Mouse (Mus musculus) cerebellum, adult 2 months (tissue): ENCODE data around the gene Klrb1c. TPM values are rescaled to one million over a fixed set of nuclear protein-coding genes. Genes with fewer than 3 reads are reported as not detected.
A peak's percentile ranks its signal among the peaks of the same experiment; 100 is the strongest.
"Not testable (repeated sequence)": the region's sequence is repeated elsewhere in the genome, so short reads cannot be mapped to it uniquely, and the experiment has no call there.

ENCODE experiments used
- DNase-seq, 2 experiments: peaks; one replicate each; pipeline ENCODE4 v3.0.0; 2021
- H3K27ac ChIP-seq: fragments of 200-500 bp; 2 replicates; pipeline ENCODE4 v1.5.1; 2012; ENCODE audit warnings: low read length, control low read depth, inconsistent platforms; ENCODE audit not compliant: insufficient read depth
- H3K27me3 ChIP-seq: fragments of 200-500 bp; 2 replicates; pipeline ENCODE4 v1.6.1; 2012; ENCODE audit warnings: inconsistent platforms, mild to moderate bottlenecking, low read length, moderate library complexity; ENCODE audit not compliant: control insufficient read depth, insufficient read depth
- H3K4me1 ChIP-seq: fragments of 200-500 bp; 2 replicates; pipeline ENCODE4 v1.6.1; 2011; ENCODE audit warnings: low read length; ENCODE audit not compliant: control insufficient read depth, insufficient read depth
- H3K4me3 ChIP-seq: fragments of 200-500 bp; replicated peaks from 2 replicates; pipeline ENCODE3; 2011; ENCODE audit warnings: mild to moderate bottlenecking, low read depth, low read length, control low read depth; ENCODE audit not compliant: insufficient read depth
- CTCF ChIP-seq: fragments of 200-500 bp; IDR thresholded peaks from 2 replicates; pipeline ENCODE4 v1.5.1; 2011; ENCODE audit warnings: low read depth, mild to moderate bottlenecking, control low read depth, low read length, moderate library complexity, borderline replicate concordance; ENCODE audit not compliant: insufficient read depth
- POLR2A ChIP-seq: fragments of 200-500 bp; IDR thresholded peaks from 2 replicates; pipeline ENCODE4 v1.6.1; 2011; ENCODE audit warnings: low read length, control low read depth, borderline replicate concordance; ENCODE audit not compliant: insufficient read depth
- WGBS: fragments of 180-500 bp; shearing (Covaris S2); methylation state at CpG from one replicate; pipeline ENCODE4 v1.1.7; 2018; 5-methylcytosine and 5-hydroxymethylcytosine counted together
- polyA plus RNA-seq: library from polyadenylated mRNA; depleted of rRNA; stranded (reverse); fragments of >200 nt; gene quantifications from 2 replicates; pipeline ENCODE4 v1.2.3, GENCODE M21; 2012

Gene Klrb1c
- polyA plus RNA-seq, 1 experiment, result not detected

DNA sequence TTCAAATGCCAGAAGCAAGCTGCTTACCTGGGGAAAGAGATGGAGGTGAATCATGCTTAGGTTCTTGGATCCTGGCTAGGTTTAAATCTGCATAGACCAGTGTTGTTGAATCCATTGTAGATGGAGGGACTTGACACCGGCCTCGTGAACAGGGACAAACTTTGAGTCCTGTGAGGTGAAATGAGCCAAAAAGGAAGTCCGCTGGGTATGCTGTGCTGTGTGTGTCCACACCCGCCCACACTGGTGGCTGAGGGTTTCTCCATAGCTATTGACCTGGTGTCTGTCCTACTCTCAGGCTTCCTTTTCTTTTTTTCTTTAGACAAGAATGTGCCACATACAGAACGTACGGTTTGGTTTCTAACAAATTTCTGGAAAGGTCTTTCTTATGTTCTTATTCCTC lies 37.1 kb upstream of the Klrb1c start, which contains the start of the genes Gm44511 and Klrb1b:
TSS of gene Gm44511 (minus strand) at position 184 of the 400 bp plus-strand sequence.
TSS of gene Klrb1b (minus strand) at position 200 of the 400 bp plus-strand sequence.
- WGBS, result 88% methylated on average over 6 of the region's 6 CpGs
- Histone ChIP-seq H3K4me3 (no peak within 1 kb of the TSS), H3K27ac (no peak within 1 kb of the TSS), H3K27me3 (no peaks in the 10 kb centered on the region), H3K4me1 (no peaks in the 10 kb centered on the region)
- DNase-seq, result no peak
- no peak for TF ChIP-seq POLR2A
- no peak for TF ChIP-seq CTCF

DNA sequence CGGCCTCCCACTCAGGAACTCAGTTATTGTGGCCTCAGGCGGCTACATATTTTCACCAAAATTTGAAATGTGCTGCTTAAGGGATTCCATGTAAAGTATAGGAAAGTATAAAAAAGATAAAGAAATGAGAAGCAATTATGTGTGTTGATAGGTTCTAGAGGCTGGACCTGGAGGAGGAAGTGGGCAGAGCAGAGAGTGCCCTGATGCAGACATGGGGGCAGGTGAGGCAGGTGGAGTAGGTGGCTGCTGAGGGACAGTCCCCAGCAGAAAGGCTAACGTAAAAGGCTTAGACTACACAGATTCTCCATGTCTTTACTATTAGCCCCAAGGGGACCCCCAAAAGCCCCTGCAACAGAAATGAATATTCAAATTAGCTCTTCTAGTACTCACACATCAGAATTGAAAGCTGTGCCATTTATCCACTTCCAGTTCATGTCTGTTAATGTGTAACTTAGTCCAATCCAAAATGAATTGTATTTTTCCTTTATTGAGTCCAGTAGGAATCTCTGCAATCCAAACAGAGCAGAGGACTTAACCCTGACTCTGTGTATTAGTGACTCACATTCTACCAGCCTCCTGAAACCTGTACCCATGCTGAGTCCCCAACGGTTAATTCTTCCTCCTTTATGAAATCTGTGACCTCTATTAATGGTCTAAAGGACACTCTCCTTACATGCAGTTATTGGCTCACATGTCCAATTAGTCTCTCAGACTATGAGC lies 29.2 kb upstream of the Klrb1c start:
- no peak overlapping the region for H3K4me3 ChIP-seq
- H3K4me1 ChIP-seq, result no peaks in the 10 kb centered on the region
- no peak for DNase-seq
- TF ChIP-seq CTCF (no peak), POLR2A (no peak)
- no peaks in the 10 kb centered on the region for H3K27me3 ChIP-seq
- WGBS, result 84% methylated on average over 4 of the region's 4 CpGs
- no peak overlapping the region for H3K27ac ChIP-seq

DNA sequence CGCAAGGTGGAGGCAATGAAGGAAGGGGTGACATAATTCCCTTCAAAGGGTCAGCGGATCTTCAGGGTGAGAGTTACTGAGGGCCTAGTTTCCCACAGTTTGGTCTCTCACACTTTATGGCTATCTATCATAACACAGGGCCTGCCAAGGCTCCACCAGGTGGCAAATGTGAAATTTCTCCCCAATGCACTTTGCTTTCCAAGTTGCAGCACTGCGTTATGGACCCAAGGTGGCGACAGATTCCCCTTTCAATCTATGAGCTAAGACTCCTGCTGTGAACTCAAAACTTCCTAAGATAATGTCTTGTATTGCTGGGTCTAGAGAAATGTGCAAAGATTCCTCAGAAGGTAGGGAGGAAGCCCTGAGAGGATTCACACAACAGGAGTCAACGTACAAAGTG lies 19.5 kb upstream of the Klrb1c start:
- TF ChIP-seq POLR2A (no peak), CTCF (no peak)
- Histone ChIP-seq H3K4me1 (no peaks in the 10 kb centered on the region), H3K27ac (no peak overlapping the region), H3K4me3 (no peak overlapping the region), H3K27me3 (no peaks in the 10 kb centered on the region)
- DNase-seq, result no peak
- 78% methylated on average over 5 of the region's 5 CpGs for WGBS

DNA sequence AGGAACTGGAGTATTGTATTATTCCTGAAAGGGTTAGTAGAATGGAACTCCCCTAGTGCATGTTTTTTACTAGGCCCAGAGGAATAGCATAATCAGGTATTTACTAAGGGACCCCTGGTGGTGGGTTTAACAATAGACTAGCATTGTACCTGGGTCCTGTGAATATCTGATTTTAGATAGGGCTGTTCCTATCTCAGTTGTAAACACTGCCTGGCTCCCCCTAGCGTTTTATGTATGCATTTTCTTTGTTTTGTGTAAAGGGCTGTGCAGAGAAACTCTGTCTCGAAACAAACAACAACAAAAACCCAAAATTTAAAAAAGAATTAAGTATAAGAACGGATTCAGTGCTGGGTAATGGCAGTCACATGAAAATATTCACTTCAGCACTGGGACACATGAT lies 18.0 kb upstream of the Klrb1c start:
- 60% methylated on average over 3 of the region's 3 CpGs for WGBS
- H3K4me1 ChIP-seq, result no peaks in the 10 kb centered on the region
- no peak overlapping the region for H3K27ac ChIP-seq
- H3K27me3 ChIP-seq, result no peaks in the 10 kb centered on the region
- no peak for TF ChIP-seq CTCF
- no peak for TF ChIP-seq POLR2A
- no peak for DNase-seq
- H3K4me3 ChIP-seq, result no peak overlapping the region

DNA sequence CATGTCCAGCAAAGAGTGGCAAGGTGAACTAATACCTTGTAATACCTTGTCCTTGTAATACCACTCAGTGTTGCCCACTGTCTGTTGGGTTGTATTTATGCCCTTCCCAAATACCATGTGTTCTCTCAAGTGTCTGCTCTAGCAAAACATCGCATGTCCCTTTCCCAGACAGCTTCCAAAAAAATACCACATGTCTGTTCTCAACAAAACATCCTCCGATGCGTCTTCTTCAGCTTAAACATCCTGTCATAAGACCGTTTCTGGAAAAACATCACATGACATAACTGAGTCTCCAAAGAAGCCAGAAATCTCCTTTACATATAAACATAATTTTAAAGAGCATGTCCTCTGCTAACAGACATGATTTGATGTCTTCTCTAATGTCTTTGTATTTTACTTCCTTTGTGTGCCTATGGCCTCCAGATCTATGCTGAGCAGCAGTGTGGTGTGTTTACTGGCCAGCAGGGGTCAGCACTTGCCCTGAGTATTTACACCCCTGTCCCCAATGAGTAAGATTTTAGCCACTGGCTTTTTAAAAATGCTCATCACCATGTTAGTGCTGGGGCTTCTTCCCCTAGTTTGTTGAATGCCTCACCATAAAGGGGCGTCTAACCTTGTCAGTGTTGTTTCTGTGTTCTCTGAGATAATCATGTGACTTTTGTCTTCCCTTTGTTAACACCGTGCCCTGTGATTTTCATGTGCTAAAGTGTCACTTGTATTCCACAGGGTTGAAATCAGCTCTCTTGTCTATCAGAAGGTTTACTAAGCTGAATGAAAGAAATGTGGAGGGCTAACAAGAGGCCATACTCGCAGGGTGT lies 16.0 kb upstream of the Klrb1c start:
- H3K27me3 ChIP-seq, H3K4me1 ChIP-seq, H3K4me3 ChIP-seq, H3K27ac ChIP-seq: not testable (repeated sequence)
- peak; percentile 48 to 53 for DNase-seq
- 67% methylated on average over 7 of the region's 7 CpGs for WGBS
- peak; percentile 54 for TF ChIP-seq CTCF

DNA sequence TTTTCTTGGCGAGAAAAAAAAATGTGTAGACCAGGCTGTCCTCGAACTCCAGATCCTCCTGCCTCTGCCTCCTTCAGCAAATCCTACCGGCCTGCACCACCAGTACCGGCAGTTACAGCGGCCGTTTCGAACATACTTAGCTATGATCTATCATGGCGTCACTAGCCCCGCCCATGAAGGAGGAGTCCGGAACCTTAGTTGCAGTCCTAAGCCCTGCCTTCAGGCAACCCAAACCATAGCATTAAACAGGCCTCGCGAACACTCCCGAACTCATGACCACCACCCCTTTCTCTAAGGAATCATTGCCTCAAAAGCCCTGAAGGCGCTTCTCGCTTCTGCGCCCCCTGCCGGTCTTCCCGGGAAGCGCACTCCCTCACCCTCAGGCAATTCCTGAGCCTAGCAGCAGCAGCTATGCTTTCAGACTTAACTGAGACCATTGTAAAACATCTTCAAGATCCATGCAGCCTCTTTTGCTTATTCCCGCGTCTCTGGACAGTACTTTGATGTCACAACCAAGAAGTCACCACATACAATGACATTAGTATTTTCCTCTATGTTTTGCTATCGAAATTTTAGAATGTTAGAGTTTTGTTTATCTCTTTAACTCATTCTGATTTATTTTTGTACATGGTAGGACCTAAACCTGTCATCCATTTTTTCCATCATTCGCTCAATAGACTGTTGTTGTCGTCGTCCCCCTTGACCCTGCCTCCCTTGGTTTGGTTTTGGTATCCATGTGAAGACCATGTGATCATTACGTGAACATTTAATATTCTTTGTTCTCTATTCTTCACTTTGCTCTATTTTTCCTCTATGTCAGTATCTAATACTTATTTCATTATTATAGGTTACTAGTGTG lies 14.2 kb upstream of the Klrb1c start:
- no peak overlapping the region for H3K27ac ChIP-seq

DNA sequence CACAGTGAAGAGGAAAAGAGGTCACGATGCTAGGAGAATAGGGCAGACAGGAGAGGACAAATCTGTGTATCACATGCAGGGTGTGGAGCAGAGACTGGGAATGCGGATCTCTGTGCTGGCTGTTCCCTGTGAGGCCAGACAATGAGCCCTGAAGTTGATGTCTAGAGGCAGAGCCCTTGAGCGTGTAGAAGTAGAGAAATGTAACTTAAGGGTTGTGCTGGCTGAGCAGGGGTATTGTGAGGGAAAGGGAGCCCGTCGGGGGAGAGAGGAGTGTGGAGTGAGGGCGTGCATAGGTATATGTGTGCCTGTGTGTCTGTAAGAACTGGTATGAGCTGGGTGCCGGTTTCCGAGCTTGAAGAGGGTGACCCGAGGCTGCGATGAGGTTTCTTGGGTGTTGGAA lies 13.5 kb upstream of the Klrb1c start:
- no peak for TF ChIP-seq POLR2A
- no peak for TF ChIP-seq CTCF
- peak overlapping the region; percentile 31 for H3K27ac ChIP-seq
- peak; percentile 53 to 70 for DNase-seq
- H3K4me1 ChIP-seq, result peaks cover 2% of the 10 kb centered on the region
- WGBS, result 8% methylated on average over 10 of the region's 10 CpGs
- H3K4me3 ChIP-seq, result peak overlapping the region; percentile 70
- H3K27me3 ChIP-seq, result no peaks in the 10 kb centered on the region

More for the DNA sequence above, 14.2 kb upstream of the Klrb1c start:
- peak overlapping the region; percentile 70 for H3K4me3 ChIP-seq
- DNase-seq, result peak; percentile 96 to 98
- no peaks in the 10 kb centered on the region for H3K4me1 ChIP-seq
- 4% methylated on average over 26 of the region's 26 CpGs for WGBS
- peak; percentile 92 for TF ChIP-seq CTCF
- no peak for TF ChIP-seq POLR2A
- H3K27me3 ChIP-seq, result no peaks in the 10 kb centered on the region

DNA sequence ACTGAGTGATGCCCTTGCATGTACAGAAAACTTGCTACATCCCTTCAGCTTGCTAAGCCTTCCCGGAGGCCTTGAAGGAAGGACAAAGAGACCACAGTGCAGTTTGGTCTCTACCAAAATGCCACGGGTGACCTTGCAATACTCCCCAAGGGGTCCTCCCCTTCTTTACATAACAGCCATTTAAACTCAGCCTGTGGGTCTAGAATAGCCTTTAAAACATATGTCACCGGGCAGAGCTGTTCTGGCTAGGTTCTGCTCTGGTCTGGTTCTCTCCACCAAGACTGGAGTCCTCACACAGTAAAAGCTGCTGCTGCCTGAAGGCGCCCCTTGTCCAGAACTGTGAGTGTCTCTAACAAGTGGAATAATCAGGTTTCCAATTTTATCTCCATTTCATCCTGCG lies 11.7 kb upstream of the Klrb1c start:
- H3K27ac ChIP-seq, H3K4me1 ChIP-seq: not testable (repeated sequence)

More for the DNA sequence above, 11.7 kb upstream of the Klrb1c start:
- H3K27me3 ChIP-seq, DNase-seq, H3K4me3 ChIP-seq: not testable (repeated sequence)
- 80% methylated on average over 5 of the region's 5 CpGs for WGBS
